Mouse (Mus musculus) ovary, postnatal 14 days (tissue): ENCODE results near the gene Arhgap32.

Experiments used
- DNase-seq: peaks from one replicate; pipeline ENCODE4 v3.0.0; 2022; ENCODE audit warnings: low spot score

The Arhgap32 gene

DNA sequence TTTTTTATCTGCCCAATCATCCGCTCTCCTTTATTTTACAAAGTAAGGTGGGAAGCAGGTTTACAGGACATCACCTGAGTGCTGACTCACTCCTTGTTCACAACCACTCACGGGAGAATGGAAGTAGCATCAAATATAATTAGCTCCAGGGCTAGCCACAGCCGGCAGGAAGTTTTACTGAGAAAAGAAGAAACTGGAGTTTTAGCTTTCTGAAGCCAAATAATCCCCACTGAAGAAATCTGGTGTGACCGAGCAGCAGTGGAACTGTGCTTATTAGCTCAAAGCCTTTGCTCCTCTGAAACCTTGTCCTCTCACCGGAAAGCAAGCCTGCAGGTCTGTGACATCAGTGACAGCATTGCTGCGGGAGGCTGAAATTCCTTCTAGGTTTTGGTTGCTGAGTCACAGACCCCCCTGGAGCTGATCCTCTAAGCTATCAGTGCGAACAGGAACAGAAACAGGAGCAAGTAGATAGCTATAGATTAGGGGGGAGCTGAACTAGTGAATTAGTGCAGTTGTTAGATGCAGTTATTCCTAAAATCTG, 88.6 kb downstream of the Arhgap32 start:
- no peak for DNase-seq

DNA sequence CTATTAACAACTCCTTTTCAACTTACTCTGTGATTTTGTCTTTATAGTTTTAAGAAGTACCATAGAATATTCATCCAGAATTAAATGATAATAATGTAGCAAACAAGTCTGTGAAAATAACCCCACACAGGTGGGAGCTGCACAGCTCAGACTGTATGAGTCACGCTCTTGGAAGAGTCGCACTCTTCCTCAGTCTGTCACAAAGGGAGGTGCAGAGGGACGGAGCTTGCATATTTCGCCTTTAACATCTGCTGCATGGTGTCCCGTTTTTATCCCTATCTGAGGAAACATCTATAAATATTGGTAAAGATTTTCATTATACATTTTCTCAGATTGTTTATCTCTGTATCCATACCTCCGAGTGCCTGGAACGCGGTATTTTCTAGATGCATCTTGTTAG, 91.2 kb downstream of the Arhgap32 start:
- DNase-seq = no peak

DNA sequence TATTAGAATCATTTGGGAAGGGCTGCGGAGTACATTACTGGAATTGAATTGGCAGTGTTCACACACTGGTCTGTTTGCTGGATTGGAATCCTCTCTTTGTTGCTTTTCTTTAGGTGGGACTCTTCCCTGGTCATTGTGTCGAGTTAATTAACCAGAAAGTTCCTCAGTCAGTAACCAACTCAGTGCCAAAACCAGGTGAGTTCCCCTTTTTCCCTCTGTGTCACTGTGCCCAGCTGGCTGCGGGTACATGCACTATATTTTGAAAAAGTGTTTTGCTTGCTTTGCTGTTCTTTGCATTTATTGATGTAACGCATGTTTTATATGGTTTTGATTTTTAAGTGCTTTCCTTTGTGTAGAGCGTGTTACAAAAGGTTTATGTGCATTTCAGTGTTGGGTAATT, 92.1 kb downstream of the Arhgap32 start:
- DNase-seq = no peak

DNA sequence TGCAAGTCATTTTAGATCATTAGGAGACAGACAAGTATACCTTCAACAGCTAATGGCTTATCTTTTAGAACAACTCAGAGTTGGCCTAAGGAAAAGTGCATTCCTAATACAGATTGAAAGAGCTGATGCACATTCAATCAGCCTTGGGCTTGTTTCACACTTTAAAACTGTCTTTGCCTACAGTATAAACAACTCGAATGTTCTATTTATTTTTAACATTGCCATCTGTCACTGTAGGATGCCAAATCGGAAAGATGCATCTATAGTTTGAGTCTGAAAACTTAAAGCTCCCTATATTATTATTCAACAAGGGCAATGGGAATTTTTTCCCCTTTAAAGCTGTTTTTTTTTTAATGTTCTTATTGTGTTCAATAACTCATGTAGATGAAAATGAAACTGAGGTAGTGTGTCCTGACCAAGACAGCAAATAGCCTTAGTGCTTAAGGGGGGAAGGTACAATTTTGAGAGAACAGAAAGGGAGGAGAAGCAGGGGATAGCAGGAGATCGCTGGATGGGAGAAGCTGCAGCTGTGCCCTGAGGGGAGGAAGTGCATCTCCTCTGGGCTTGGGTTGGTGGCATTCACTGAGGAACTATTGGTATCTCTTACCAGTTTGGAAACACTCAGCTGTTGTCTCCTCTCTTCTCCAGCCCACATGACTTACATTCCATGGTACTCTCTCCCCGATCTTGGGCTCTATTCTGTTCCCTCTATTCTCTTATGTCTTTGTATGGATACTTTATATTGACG, 101.1 kb downstream of the Arhgap32 start:
- DNase-seq = no peak

DNA sequence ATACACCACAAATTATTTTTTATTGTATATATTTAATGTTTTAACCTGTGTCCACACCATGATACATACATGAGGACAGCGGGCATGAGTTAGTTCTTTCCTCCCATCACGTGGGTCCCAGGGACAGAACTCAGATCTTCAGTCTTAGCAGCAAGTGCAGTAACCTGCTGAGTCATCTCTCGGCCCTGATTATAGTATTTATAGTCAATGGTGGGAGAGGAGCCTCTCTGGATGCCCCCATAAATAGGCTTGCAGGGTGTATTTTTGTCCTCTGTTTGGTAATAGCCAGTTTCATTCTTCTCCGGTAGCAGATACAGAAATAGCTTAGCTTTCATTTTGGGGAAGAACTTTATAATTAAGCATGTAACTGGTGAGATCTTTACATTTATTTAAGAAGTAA, 103.5 kb downstream of the Arhgap32 start:
- no peak for DNase-seq

DNA sequence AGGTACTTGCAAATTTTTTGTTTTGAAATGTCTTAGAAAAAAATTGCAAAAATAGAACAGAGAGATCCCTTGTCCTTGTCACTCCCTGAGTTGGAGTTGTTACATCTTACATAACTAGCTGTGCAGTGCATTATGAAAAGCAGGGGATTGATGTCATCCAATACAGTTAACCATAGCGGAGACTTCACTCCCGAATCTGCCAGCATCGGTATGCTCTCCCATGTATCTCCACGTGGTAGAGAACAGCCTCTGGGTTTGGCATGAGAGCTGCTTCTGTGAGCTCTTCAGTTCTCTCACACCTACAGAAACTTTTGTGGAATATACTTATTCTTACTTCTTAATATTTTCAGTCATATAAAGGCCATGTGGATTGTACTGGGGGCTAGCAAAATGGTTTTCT, 106.2 kb downstream of the Arhgap32 start:
- no peak for DNase-seq

DNA sequence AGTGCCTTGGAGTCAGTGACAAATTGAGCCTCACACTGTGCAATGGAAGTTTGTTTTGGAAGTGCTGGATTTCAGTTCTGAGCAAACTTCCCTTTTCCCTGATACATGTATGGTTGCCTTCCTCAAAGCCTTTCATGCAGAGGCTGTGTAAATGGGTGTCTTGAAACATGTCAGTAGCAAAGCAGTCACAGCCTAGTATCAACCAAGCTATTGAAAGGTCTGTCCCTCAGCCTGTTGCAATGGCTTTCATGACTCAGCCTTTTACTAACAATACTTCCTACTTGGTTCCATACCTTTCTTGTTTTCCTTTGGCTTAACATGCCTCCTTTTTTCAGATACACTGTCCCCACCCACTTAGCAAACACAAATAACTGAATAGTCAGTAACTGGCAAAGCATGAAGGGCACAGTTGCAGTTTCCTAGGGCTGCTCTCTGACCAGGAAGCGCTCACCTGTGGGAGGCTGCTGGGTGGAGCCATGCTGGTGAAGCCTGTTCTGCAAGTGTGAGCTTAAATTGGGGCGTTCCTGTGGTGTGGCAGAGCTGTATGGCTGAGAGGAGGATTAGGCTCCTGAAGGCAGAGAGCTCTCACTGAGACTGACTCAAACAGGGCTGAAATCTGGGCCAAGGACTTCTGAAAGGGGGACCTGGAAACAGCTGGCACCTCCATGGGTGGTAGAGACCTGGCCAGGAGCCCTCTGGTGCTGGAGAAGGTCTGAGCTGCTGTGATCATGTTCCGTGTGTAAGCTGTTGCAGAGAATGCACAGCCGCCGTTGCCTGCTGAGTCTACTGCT, 108.0 kb downstream of the Arhgap32 start:
- DNase-seq = peak; percentile 20

DNA sequence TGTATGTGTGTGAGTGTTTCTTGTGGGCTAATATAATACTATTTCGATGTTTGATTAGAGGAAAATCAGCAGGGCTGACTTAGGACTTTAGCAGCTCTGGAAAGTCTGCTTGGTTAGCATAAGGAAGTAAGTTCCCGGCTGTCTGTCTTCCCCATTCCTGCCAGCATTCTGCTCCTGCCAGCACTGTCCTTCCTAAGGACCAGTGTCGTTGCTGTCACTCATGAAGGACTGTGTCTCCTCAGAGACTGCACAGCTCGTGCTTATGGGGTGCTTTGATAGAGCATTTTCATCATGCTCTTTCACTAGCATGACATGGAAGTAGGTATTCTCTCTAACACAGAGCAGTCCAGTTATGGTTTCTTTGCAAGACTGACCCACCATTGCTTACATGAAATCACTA, 109.0 kb downstream of the Arhgap32 start:
- DNase-seq = no peak

DNA sequence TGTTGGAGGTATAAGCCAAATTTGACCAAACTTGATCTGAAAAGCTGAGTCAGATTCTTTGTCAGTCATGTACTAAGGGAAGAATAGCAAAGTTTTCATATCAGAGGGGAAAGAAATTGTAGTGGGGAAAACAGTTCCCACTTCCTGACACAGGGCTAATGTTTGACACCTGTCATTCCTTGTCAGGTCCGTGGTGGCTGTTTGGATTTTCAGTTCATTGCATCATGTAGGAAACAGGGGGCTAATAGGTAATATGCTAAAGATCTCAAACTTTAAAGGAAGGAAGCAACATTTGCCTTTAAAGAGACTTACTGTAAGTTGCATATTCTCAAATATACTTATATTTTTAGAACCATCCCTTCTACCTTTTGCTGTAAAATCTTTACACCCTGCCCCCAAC, 109.6 kb downstream of the Arhgap32 start:
- no peak for DNase-seq

DNA sequence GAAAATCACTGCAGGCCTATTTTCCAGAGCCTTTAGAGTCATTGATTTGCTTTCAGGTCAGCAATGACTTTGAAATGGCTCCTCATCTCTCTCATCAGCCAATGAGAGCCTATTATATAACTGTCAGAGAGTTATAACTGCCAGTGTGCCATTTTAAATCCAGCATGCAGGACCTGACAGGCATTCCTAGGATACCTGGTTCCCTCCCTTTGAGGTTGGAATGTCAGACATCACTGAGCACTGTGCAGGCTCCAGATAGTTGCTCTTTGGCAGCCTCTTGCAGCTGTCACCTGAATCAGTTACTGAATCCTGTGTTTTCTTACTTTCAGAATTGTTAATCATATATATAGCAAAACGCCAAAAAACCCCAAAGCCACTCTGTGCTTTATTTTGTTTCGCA, 111.1 kb downstream of the Arhgap32 start:
- no peak for DNase-seq

DNA sequence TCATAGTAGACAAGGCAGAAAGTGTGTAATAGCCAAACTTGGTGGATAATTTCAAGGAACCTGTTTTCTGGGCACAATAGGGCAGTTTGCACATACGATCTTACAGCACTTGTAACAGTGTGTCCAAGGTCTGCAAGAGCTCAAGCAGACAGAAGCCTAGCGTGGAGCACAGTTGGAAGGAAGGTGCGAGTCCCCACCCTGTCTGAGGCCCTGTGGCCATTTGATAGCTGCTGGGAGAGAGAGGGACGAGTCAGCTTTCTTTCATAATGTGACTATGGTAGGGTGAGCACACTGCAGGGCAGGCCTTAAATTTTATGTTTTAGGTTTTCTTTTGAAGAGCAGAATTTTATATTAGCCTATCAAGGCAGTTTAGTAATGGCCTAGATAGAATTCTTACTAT, 117.7 kb downstream of the Arhgap32 start:
- no peak for DNase-seq

DNA sequence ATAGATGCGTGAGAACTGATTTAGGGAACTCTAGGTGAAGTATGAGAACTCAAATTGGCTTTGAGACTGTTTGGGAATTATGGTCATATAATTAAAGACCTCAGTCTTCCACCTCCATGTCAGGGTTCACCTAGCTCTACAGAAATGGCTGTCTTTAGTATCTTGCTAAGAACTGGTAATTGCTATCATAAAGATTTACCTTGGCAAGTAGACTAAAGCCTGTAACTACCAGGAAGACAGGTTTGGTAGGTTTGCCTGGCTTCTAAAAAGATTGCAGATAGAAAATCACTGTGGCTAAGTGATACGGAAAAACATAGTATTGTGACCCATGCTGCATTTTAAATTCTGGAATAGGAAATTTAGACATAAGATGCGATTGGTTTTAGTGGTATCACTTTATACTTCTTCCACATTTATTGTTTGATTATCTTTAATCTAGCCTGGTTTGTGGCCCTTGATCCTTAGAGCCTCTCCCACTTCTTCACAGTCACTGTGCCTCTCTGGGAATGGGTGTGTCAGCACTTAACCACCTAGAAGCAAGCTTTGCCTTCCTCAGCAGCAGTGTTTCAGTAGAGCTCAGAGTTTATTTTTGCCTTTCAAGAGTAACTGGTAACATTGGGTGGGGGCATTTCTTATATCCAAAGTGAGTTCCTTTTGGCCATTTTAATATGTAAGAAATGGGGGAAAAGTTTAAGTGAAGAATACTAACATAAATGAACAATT, 119.0 kb downstream of the Arhgap32 start:
- DNase-seq = no peak

DNA sequence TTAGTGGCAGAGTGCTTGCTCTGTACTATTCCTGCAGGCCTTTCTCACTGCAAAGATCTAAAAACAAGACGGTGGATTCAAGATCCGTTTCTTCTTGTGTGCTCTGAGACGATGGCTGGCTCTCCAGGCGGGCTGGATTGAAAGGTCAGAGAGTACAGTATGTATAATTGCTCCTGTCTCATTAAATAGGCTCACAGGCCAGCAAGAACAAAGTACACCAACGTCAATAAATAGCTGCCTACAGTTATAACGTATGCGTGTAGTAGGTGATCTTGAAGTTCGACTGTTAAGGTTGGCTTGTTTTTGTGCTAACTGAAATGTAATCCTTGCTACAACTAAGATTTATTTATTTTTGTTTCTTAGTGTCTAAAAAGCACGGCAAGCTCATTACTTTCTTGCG, 123.0 kb downstream of the Arhgap32 start:
- no peak for DNase-seq

DNA sequence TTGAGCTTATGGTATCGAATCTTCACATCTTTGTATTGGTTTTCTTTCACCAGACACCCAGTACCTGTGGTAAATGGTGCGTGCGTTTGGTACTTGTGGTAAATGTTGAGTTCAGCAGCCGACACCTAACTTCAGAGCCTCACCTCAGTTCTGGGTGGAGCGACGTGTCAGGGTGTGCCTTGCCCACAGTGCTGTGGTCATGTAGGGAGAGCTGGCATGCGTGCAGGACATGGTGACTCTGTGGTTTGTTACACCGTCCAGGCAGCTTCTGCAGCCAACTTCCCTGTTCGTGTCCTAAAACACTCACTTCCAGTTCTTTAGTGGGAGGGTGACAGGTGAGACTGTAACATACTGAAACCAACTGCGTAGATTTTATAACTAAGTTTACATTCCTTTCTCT, 123.5 kb downstream of the Arhgap32 start:
- no peak for DNase-seq

DNA sequence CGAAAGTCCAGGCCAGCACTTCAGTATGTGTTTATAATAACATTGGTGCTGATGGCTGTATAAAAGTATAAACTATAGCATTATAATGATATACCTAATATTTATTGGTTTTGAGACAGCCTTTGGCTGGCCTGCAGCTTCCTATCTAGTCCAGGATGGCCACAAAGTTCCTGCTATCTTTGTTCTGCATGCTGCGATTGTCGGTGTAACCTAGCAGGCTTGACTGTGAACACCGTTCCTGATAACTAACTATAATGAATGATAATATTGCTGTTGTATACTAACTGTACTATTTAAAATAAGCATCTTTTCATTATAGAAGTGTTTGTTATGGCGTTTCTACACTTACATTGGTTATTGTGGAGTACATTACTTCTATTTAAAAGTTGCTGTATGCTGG, 124.5 kb downstream of the Arhgap32 start:
- no peak for DNase-seq

DNA sequence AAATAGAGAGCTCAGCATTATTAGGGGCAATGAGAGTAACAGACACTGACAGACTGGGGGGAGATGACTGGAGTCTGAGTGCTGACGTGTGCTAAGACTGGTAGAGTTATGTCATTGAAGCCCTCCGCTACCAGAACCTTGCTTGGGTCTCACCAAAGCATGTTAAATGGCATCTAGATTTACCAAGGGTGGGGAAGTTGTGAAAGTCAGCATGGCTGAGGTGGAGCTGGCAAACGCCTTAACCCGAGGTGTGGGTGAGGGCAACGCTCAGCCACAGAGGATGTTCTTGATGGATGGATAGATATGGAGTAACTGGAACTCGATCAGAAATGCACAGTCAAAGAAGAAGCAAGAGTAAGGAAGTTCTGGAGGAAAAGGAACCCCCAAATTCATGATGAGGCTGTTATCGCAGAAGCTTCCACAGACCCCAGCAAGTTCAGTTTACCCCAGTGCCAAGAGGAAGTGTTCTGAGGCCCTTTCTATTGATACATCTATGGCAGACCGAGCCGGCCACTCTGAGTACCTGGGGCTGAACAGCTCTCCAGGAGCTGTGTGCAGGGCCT, 125.8 kb downstream of the Arhgap32 start:
- DNase-seq = no peak

DNA sequence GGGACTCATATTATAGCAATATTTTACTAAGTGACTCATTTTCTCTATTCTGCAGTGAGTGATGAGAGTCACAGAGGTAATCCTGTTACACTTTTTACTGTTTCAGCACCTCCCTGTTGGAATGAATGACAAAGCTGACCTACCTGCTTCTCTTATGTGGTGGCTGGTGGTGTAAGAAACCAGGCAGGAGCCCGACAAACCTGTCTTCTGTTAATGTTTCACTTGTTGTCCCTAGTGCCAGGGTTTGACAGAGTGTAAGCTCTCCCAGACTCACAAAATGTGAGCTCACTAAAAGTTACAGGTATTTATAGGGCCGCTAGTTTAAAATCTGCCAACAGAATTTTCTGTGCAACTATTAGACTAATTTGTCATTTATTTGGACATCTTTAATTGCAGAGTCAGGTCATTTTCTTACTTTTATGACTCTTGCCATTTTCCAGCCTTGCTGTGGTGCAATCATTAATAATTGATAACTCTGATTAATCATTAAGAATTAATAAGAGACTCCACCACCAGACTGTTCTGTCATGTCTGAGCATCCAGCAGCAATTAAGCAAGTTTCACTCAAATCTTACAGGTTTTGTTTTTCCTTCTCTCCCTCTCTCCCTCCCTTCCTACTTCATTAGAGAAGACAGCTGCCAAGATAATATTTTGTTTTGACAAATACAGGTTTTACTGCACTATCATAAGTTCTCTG, 127.1 kb downstream of the Arhgap32 start:
- no peak for DNase-seq

DNA sequence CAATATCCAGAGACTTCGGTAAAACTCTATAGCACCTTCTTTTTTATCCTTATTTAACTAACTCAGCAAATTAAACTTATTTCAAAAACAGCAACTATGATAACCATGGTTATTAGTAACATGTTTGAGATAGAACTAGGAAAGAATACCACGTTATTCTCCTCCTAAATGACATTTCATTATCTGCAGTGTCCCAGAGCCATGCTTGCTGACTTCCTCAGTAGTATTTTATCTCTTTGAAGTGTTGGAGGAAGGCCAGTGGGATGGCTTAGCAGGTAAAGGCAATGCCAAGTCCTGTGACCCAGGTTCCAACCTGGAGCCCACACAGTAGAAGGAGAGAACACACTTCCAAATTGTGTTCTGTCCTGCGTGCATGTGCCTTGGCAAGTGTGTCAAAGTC, 129.3 kb downstream of the Arhgap32 start:
- no peak for DNase-seq

DNA sequence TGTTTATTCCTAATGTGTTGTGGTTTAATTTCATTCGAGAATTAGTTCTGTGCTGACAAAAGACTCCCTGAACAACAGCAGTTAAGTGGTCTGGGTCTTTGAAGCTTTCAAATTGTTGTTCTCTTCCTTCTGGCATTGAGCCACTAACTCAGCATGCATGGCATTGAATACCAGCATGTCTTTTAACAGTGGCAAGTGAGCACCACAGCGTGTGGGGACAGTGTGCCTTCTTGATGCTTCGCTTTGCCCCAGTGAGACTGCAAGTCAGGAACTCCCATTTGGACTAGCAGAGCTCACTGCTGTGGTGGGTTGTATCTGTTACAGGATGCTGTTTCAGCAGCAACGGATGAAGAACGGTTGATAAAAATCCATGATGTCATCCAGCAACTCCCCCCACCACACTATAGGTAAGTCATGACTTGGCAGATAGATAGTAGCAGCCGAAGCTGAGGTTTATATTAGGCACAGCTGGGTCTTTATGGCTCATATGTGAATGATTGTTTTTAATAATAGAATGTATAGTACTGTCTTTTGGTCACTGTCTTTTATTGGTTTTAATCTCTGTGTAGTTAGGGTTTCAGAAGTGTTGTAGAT, 130.3 kb downstream of the Arhgap32 start:
- no peak for DNase-seq

DNA sequence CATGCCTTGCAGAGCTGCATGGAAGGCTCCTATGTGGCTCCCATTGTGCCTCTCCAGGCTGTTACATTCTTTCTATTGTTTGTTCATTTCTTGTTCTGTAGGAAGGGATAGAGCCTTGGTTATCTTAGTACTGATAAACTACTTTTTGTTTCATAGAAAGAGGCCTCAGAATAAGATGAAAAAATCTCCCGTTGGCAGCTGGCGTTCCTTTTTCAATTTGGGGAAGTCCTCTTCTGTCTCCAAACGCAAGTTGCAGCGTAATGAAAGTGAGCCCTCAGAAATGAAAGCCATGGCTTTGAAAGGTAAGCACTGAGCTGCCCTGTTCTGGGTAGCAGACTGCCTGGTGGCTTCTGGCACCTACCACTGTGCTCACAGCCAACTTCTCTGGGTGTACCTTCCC, 134.6 kb downstream of the Arhgap32 start:
- DNase-seq = no peak

DNA sequence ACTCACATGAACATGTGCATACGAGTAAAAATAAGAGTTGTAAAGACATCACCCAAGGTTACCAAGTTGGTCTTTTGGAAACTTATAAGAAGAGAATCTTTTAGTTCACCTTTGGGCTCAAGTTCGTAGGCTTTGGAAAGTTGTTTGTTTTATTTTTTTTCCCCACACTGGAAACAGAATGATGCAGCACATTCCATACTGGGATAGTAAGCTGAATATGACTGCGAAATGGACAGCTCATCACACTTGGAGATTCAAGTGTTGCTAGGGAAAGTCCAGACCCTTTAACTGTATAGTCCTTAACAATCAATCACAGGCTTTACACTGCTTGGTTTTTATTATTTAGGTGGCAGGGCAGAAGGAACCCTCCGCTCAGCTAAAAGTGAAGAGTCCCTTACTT, 137.8 kb downstream of the Arhgap32 start:
- DNase-seq = no peak
